Mouse (Mus musculus) lung, adult 2 months (tissue): ENCODE measurements around the gene Hoxb9. TPM values are rescaled to one million over a fixed set of nuclear protein-coding genes. Genes with fewer than 3 reads are reported as not detected.

ENCODE experiments used
- DNase-seq: peaks from one replicate; pipeline ENCODE4 v3.0.0; 2022
- H3K4me1 ChIP-seq: fragments of 200-500 bp; 2 replicates; pipeline ENCODE4 v1.6.1; 2011; ENCODE audit warnings: low read length; ENCODE audit not compliant: control insufficient read depth, insufficient read depth
- H3K4me3 ChIP-seq: fragments of 200-500 bp; replicated peaks from 2 replicates; pipeline ENCODE3; 2011; ENCODE audit warnings: low read depth, mild to moderate bottlenecking, control low read depth, low read length; ENCODE audit errors: extremely low read depth
- CTCF ChIP-seq: fragments of 200-500 bp; IDR thresholded peaks from 2 replicates; pipeline ENCODE4 v1.5.1; 2011; ENCODE audit warnings: mild to moderate bottlenecking, low read length, control low read depth; ENCODE audit not compliant: insufficient read depth
- POLR2A ChIP-seq: fragments of 200-500 bp; IDR thresholded peaks from 2 replicates; pipeline ENCODE4 v1.6.1; 2011; ENCODE audit warnings: low read depth, mild to moderate bottlenecking, control low read depth, low read length, borderline replicate concordance; ENCODE audit errors: extremely low read depth
- WGBS: fragments of 180-500 bp; shearing (Covaris S2); methylation state at CpG from one replicate; pipeline ENCODE4 v1.1.7; 2018; 5-methylcytosine and 5-hydroxymethylcytosine counted together
- polyA plus RNA-seq: library from polyadenylated mRNA; depleted of rRNA; stranded (reverse); fragments of >200 nt; gene quantifications from 2 replicates; pipeline ENCODE4 v1.2.3, GENCODE M21; 2012

Hoxb9 gene
- polyA plus RNA-seq, 1 experiment, result not detected

- no peak overlapping the region for H3K4me3 ChIP-seq
- 3% methylated on average over 47 of the region's 49 CpGs for WGBS
- H3K4me1 ChIP-seq, result 0 out of 2 replicates have a peak, but pooled peaks cover 2% of the 10 kb centered on the region
- TF ChIP-seq POLR2A (no peak), CTCF (no peak)
- no peak for DNase-seq
These were observed 11.7 kb downstream of the Hoxb9 start for GRCm38 (mm10) chr11:96282795-96283430.

DNA sequence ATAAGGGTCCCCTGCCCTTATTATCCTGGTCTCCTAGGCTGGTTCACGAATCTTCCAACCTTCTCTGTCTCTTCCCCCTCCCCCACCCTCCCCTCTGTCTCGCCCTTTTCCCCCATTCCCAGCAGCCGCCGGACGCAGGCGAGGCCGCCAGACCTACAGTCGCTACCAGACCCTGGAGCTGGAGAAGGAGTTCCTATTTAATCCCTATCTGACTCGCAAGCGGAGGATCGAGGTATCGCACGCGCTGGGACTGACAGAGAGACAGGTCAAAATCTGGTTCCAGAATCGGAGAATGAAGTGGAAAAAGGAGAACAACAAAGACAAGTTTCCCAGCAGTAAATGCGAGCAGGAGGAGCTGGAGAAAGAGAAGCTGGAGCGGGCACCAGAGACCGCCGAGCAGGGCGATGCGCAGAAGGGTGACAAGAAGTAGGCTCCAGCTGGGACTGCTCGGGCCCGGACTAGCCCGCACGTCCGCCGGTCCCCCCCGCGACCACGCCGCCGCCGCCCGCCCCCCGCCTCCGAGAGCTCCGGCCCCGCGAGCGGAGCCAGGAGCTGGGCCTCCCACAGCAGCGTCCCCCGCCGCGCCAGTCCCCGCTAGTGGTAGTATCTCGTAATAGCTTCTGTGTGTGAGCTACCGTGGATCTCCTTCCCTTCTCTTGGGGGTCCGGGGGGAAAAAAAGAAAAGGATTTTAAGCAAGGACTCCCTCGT lies 12.9 kb downstream of the Hoxb9 start:
- WGBS, result 2% methylated on average over 49 of the region's 49 CpGs
- DNase-seq, result no peak
- TF ChIP-seq POLR2A (0 out of 2 replicates have a peak, but pooled peaks have one; percentile 13), CTCF (no peak)

DNA sequence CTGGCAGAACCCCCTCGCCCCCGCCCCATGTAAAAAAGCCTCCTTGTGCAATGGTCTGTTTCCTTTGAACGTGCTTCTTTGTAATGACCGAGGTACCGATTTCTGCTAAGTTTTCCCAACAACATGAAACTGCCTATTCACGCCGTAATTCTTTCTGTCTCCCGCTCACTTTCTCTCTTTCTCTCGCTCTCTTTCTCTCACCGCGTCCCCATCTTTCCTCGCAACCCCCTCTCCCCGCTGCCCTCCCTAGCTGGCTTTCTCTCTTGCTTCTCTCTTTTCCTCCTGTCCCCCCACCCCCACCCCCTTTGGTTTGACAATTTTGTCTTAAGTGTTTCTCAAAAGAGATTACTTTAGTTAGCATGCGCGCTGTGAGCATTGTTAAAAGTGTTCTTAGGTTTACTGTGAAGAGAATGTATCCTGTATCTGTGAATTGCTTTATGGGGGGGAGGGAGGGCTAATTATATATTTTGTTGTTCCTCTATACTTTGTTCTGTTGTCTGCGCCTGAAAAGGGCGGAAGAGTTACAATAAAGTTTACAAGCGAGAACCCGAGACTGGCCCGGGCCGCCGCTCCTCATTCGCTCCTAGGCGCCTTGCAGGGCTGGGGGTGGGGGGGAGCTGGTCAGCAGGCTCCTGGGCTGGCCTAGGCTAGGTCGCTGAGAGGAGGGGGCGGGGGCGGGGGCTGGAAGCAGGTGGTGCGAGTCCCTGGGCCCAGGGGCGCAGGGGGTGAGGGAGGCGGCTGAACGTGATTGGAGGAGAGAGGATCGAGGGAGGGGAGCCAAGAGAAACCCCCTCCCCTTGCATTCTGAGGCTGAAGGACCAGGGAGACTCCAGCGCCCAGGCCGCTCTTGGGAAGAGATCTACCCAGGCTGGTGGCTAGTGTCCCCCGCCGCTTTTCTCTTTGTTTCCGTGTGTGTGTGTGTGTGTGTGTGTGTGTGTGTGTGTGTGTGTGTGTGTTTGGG lies 13.8 kb downstream of the Hoxb9 start:
- no peak for DNase-seq
- H3K4me1 ChIP-seq, result 0 out of 2 replicates have a peak, but pooled peaks cover 2% of the 10 kb centered on the region
- WGBS, result 5% methylated on average over 37 of the region's 37 CpGs
- H3K4me3 ChIP-seq, result peak overlapping the region; percentile 37
- TF ChIP-seq POLR2A (no peak), CTCF (no peak)

More for the DNA sequence above, 12.9 kb downstream of the Hoxb9 start:
- peak overlapping the region; percentile 59 for H3K4me3 ChIP-seq
- H3K4me1 ChIP-seq, result 0 out of 2 replicates have a peak, but pooled peaks cover 2% of the 10 kb centered on the region

- H3K4me1 ChIP-seq, result 0 out of 2 replicates have a peak, but pooled peaks cover 2% of the 10 kb centered on the region
- peak within 1 kb of the TSS; percentile 41 for H3K4me3 ChIP-seq
- TF ChIP-seq POLR2A, result no peak
- no peak for TF ChIP-seq CTCF
- 4% methylated on average over 43 of the region's 43 CpGs for WGBS
- DNase-seq, result no peak
These were observed 14.8 kb downstream of the Hoxb9 start, which contains the start of gene Hoxb7 for GRCm38 (mm10) chr11:96285771-96286738. Hoxb7 (plus strand) TSS chr11:96286623.

GRCm38 (mm10) chr11:96286739-96287385 lies 15.6 kb downstream of the Hoxb9 start:
- no peak for DNase-seq
- 3% methylated on average over 55 of the region's 55 CpGs for WGBS
- Histone ChIP-seq H3K4me1 (0 out of 2 replicates have a peak, but pooled peaks cover 2% of the 10 kb centered on the region), H3K4me3 (peak overlapping the region; percentile 41)
- TF ChIP-seq POLR2A (no peak), CTCF (no peak)

DNA sequence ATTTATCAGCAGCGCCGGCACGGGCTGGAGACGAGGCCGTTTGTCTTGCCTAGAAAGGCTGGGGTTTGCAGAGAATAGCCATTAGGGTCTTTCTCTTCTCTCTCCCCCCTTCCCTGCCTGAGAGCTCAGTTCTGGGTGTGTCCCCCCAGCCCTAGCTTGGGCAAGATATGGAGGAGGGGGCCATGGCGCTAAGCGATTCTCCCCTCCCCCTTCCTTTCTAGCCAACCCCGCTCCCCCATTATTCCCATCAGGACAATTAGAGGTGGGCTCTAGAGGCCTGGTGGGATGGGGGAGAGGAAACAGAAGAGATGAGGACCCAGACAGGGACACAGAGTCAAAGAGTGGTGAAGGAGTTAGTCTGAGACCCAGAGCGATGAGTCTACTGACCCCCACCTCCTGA lies 16.2 kb downstream of the Hoxb9 start:
- 23% methylated on average over 9 of the region's 9 CpGs for WGBS
- Histone ChIP-seq H3K4me3 (no peak overlapping the region), H3K4me1 (0 out of 2 replicates have a peak, but pooled peaks cover 2% of the 10 kb centered on the region)
- TF ChIP-seq CTCF (no peak), POLR2A (no peak)
- DNase-seq, result no peak

DNA sequence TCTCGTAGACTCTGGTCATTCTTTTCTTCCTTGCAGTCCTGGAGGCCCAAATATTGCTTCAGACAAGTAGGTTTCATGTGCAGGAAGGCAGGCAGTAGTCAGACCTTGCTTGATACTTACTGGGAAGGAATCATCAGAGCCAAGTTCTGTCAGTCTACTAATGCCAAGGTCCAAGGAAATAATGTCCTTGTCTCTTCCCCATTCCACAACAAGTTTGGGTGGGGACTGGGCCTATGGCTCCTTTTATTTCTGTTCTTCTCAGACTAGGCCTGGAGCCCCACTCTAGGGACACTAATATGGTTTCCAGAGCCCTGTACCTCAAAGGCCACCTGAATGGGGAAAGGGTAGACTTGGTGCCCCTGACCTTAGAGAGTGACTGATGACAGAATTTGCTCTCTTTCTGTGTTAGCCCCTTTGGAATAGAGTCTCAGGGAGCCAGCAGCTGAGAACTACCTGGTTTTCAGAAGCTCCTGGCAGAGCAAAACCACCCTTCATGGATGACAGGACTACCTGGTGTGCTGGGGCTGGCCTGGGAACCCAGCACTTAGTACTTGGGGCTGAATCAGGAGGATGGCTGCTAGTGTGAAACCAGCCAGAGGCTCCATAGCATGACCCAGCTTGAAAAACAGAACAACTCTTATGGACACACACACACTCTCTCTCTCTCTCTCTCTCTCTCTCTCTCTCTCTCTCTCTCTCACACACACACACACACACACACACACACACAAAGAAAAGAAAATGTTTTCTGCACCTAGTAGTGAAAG lies 17.4 kb downstream of the Hoxb9 start:
- TF ChIP-seq POLR2A (no peak), CTCF (no peak)
- no peak overlapping the region for H3K4me3 ChIP-seq
- H3K4me1 ChIP-seq, result no peaks in the 10 kb centered on the region
- no peak for DNase-seq
- WGBS, result 55% methylated on average over 1 of the region's 1 CpGs

DNA sequence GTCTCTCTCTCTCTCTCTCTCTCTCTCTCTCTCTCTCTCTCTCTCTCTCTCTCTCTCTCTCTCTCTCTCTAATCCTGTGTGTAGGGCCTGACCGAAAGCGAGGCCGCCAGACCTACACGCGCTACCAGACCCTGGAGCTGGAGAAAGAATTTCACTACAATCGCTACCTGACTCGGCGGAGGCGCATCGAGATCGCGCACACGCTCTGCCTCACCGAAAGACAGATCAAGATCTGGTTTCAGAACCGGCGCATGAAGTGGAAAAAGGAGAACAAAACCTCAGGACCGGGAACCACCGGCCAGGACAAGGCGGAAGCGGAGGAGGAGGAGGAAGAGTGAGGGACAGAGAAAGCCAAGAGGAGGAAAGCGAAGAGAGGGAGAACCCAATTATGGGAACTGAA lies 18.0 kb downstream of the Hoxb9 start:
- TF ChIP-seq POLR2A (no peak), CTCF (no peak)
- DNase-seq, result no peak
- Histone ChIP-seq H3K4me1 (no peaks in the 10 kb centered on the region), H3K4me3 (no peak overlapping the region)
- WGBS, result 54% methylated on average over 21 of the region's 21 CpGs
